Mouse (Mus musculus): ENCODE data around the gene Bank1.

The Bank1 gene

GRCm38 (mm10) chr3:136254713-136255112, 71.2 kb downstream of the Bank1 start:
- DNase-seq (ENCODE audit: low spot score in 2 of 2), result no peak

GRCm38 (mm10) chr3:136252820-136253219, 73.0 kb downstream of the Bank1 start:
- DNase-seq (ENCODE audit: low spot score in 2 of 2), result peak in 1 of 2 experiments; percentile 17

GRCm38 (mm10) chr3:136251578-136251977, 74.3 kb downstream of the Bank1 start:
- no peak for DNase-seq (ENCODE audit: low spot score in 2 of 2)

GRCm38 (mm10) chr3:136247331-136247730, 78.5 kb downstream of the Bank1 start:
- DNase-seq (ENCODE audit: low spot score in 2 of 2), result peak in 1 of 2 experiments; percentile 26

GRCm38 (mm10) chr3:136244931-136245330, 80.9 kb downstream of the Bank1 start:
- DNase-seq (ENCODE audit: low spot score in 2 of 2), result no peak

- no peak for DNase-seq (ENCODE audit: low spot score in 2 of 2)
These were observed 87.1 kb downstream of the Bank1 start for GRCm38 (mm10) chr3:136238790-136239189.

- no peak for DNase-seq (ENCODE audit: low spot score in 2 of 2)
These were observed 92.4 kb downstream of the Bank1 start for GRCm38 (mm10) chr3:136233507-136233906.

- no peak for DNase-seq (ENCODE audit: low spot score in 2 of 2)
These were observed 95.2 kb downstream of the Bank1 start for GRCm38 (mm10) chr3:136230602-136231151.

- DNase-seq (ENCODE audit: low spot score in 2 of 2), result no peak
These were observed 136.1 kb downstream of the Bank1 start for GRCm38 (mm10) chr3:136189661-136190228.

GRCm38 (mm10) chr3:136186548-136187113, 139.2 kb downstream of the Bank1 start:
- DNase-seq (ENCODE audit: low spot score in 2 of 2), result no peak

- DNase-seq (ENCODE audit: low spot score in 2 of 2), result no peak
These were observed 154.2 kb downstream of the Bank1 start for GRCm38 (mm10) chr3:136171631-136172030.

GRCm38 (mm10) chr3:136168071-136168470, 157.8 kb downstream of the Bank1 start:
- no peak for DNase-seq (ENCODE audit: low spot score in 2 of 2)

- no peak for DNase-seq (ENCODE audit: low spot score in 2 of 2)
These were observed 159.2 kb downstream of the Bank1 start for GRCm38 (mm10) chr3:136166671-136167070.

- DNase-seq (ENCODE audit: low spot score in 2 of 2), result no peak
These were observed 159.9 kb downstream of the Bank1 start for GRCm38 (mm10) chr3:136166033-136166361.

GRCm38 (mm10) chr3:136165167-136166032, 160.5 kb downstream of the Bank1 start:
- no peak for DNase-seq (ENCODE audit: low spot score in 2 of 2)

- no peak for DNase-seq (ENCODE audit: low spot score in 2 of 2)
These were observed 167.8 kb downstream of the Bank1 start for GRCm38 (mm10) chr3:136158059-136158458.

- DNase-seq (ENCODE audit: low spot score in 2 of 2), result no peak
These were observed 170.3 kb downstream of the Bank1 start for GRCm38 (mm10) chr3:136155555-136155954.

GRCm38 (mm10) chr3:136150886-136151285, 175.0 kb downstream of the Bank1 start:
- DNase-seq (ENCODE audit: low spot score in 2 of 2), result no peak

GRCm38 (mm10) chr3:136147166-136147565, 178.7 kb downstream of the Bank1 start:
- DNase-seq (ENCODE audit: low spot score in 2 of 2), result no peak

GRCm38 (mm10) chr3:136132013-136132412, 193.9 kb downstream of the Bank1 start:
- DNase-seq (ENCODE audit: low spot score in 2 of 2), result no peak

GRCm38 (mm10) chr3:136115478-136116215, 210.2 kb downstream of the Bank1 start:
- DNase-seq (ENCODE audit: low spot score in 2 of 2), result no peak

Data from natural killer cell, adult 2 months (primary cell).